Mouse (Mus musculus) E14TG2a.4 (cell line): ENCODE measurements at regions not wholly inside any gene's neighbourhood (a gene's known extent, or its start where the extent isn't known, plus 50 kb on each side); places are given as distances from the start of the nearest gene placed in this dataset.

ENCODE experiments used
- H3K27me3 ChIP-seq: 2 replicates; pipeline ENCODE4 v1.6.1; 2014; ENCODE audit warnings: low read length, control low read depth; ENCODE audit not compliant: insufficient read depth
- H3K36me3 ChIP-seq: 2 replicates; pipeline ENCODE4 v1.6.1; 2014; ENCODE audit warnings: low read length, control low read depth; ENCODE audit not compliant: insufficient read depth
- H3K4me1 ChIP-seq: replicated peaks from 2 replicates; pipeline ENCODE4 v1.6.1; 2014; ENCODE audit warnings: low read depth, low read length, control low read depth
- H3K4me3 ChIP-seq: replicated peaks from 2 replicates; pipeline ENCODE4 v1.5.1; 2014; ENCODE audit warnings: mild to moderate bottlenecking, low read length
- H3K9me3 ChIP-seq: 2 replicates; pipeline ENCODE4 v1.6.1; 2014; ENCODE audit warnings: low read length, control low read depth
- CTCF ChIP-seq: conservative IDR thresholded peaks from 2 replicates; pipeline ENCODE4 v1.5.1; 2014; ENCODE audit warnings: low read length
- NANOG ChIP-seq: IDR thresholded peaks from 2 replicates; pipeline ENCODE4 v1.6.1; 2014; ENCODE audit warnings: borderline replicate concordance, low read length, mixed read lengths
- POU5F1 ChIP-seq: IDR thresholded peaks from 2 replicates; pipeline ENCODE4 v1.6.1; 2014; ENCODE audit warnings: low read length, borderline replicate concordance

DNA sequence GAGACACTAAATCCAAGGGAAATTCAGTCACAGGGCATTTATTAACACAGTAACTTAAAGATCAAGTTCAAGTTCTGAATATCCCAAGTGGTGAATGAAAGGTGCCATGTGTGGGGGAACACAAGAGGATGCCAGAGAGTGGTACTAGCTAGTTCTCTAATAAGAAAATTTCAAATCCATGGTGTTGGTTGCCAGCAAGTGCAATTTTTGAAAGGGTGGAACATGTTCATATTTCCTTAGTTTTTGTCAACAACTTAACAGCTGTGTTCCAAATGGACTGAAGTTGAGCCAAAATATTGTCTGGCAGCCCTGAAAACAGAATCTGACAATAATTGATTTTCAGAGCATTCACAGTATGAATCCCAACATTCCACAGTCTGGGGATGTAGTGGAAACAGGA is 919.1 kb upstream of the Acvr2a start:
- no peak for TF ChIP-seq POU5F1
- TF ChIP-seq NANOG, result no peak
- no peak for TF ChIP-seq CTCF
- no peaks in the 10 kb centered on the region for H3K4me1 ChIP-seq
- no peaks in the 10 kb centered on the region for H3K9me3 ChIP-seq
- no peak overlapping the region for H3K4me3 ChIP-seq
- H3K27me3 ChIP-seq, result no peaks in the 10 kb centered on the region
- no peaks in the 10 kb centered on the region for H3K36me3 ChIP-seq

DNA sequence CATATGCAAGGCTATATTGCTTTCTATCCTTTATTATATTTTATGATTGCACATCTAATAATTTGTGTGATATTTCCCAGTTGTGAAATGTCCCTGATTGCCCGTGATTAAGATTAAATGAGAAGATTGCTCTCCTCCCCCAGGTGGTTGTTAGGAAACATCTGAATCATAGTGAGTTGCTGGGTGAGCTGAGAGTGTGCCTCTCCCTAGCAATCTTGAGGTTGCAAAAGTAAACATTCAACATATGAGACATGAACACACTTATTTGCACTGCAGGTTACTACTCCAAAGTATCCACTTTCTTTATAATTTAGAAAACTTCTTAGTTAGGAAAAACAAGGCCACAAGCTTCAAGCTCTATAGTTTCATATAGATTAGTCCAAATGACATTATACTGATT is 899.6 kb upstream of the Acvr2a start:
- no peaks in the 10 kb centered on the region for H3K36me3 ChIP-seq

DNA sequence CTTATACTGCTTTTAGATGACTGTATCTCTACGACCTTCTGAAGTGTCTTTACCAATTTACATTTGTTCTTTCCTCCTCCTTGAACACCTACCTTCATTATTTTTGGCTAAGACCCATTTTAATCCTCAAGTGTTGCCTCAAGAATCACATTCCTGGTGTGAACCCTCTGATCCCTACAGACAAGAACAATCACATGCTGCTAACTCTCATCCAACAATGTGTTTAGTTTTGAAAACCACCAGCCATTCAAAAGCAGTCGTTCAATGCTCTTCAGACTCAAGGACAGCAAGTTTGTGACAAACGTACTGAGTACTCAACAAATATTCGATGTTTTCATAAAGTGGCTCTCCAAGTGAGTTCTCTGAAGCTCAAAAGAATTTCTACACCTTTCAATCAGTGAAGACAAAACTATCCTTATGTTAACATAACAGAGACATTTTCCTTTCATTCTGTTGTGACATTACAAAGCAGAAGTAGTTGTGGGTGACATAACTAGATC is 898.9 kb upstream of the Acvr2a start:
- no peaks in the 10 kb centered on the region for H3K36me3 ChIP-seq
- H3K4me3 ChIP-seq, result no peak overlapping the region
- H3K9me3 ChIP-seq, result no peaks in the 10 kb centered on the region
- TF ChIP-seq NANOG, result no peak
- TF ChIP-seq POU5F1, result no peak
- no peak for TF ChIP-seq CTCF
- no peaks in the 10 kb centered on the region for H3K4me1 ChIP-seq
- H3K27me3 ChIP-seq, result no peaks in the 10 kb centered on the region

More for the DNA sequence above, 899.6 kb upstream of the Acvr2a start:
- Histone ChIP-seq H3K27me3 (no peaks in the 10 kb centered on the region), H3K4me3 (no peak overlapping the region), H3K9me3 (no peaks in the 10 kb centered on the region), H3K4me1 (no peaks in the 10 kb centered on the region)
- TF ChIP-seq CTCF (no peak), POU5F1 (no peak), NANOG (no peak)

DNA sequence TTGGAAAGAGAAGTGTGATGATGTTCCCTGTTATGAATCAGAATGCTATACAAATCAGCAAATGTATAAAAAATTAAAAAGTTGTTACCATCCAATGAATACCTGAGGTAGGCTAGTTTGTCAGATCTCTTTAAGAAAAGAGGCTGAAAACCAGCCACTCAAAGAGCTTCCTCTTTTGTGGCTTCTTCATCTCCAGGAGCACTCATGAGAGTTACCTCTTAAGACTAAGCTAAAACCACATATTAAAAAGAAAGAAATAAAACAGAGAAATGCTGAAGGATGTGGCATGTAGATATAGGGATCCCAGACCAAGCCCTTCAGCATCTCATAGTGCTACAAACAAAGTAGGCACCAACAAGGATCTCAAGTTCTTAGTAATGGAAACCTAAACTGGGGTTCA is 890.9 kb upstream of the Acvr2a start:
- H3K4me3 ChIP-seq, result no peak overlapping the region
- H3K9me3 ChIP-seq, result no peaks in the 10 kb centered on the region
- H3K4me1 ChIP-seq, result no peaks in the 10 kb centered on the region
- no peak for TF ChIP-seq POU5F1
- no peak for TF ChIP-seq CTCF
- TF ChIP-seq NANOG, result no peak
- no peaks in the 10 kb centered on the region for H3K27me3 ChIP-seq
- H3K36me3 ChIP-seq, result no peaks in the 10 kb centered on the region

DNA sequence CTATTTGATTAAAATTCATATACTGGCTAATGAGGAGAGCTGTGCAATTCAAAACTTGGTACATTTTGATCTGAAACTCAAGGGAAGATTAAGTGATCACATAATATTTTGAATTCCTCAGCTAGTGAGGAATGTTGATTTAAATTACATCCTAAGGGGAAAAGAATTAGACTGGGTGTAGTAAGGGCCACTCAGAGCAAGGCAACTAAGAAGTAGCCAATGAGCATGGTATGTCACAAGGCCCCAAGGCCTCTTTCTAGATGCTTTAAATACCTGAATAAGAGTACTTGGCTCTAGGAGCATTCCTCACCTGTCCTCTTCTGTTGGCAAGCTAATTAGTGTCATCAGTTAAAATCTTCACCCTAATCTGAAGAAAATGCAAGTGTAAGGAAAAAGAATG is 887.3 kb upstream of the Acvr2a start:
- Histone ChIP-seq H3K27me3 (no peaks in the 10 kb centered on the region), H3K36me3 (no peaks in the 10 kb centered on the region), H3K4me3 (no peak overlapping the region), H3K9me3 (no peaks in the 10 kb centered on the region), H3K4me1 (no peaks in the 10 kb centered on the region)
- TF ChIP-seq NANOG (no peak), POU5F1 (no peak), CTCF (no peak)

DNA sequence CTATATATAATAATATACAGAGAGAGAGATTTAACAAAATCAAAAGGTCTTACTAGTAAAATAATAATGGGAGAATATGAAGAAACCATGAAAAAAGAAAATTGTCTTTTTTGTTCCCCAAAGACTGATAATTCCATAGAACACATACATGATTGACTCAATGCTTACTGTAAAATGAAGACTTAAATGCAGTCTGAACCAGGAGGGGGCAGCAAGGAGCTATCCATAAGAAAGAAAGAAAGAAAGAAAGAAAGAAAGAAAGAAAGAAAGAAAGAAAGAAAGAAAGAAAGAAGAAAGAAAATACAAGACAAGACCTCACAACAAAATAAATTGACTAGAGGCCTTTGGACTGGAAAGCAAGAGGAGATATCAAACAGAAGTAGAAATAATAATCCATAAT is 868.8 kb upstream of the Acvr2a start:
- no peaks in the 10 kb centered on the region for H3K9me3 ChIP-seq
- no peaks in the 10 kb centered on the region for H3K36me3 ChIP-seq
- no peaks in the 10 kb centered on the region for H3K4me1 ChIP-seq
- H3K27me3 ChIP-seq, result no peaks in the 10 kb centered on the region
- no peak overlapping the region for H3K4me3 ChIP-seq
- TF ChIP-seq POU5F1, result no peak
- no peak for TF ChIP-seq CTCF
- TF ChIP-seq NANOG, result no peak

DNA sequence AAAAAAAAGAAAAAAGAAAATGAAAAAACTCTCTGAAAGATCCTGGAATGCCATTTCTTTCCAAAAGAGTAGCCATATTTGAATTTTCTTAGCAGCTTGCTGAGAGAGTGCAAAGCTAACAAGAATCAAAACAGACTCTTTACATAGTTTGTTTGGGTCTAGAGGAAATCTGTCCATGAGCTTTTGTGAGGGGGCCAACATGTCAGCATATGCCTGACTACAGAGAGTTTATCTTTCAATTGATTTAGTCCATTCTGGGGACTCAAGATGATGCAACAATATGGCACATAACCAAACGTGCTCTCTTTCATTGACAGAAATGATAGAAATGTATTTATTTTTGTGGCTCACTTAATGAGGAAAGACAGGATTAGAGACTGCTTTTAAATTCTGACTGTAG is 822.8 kb upstream of the Acvr2a start:
- TF ChIP-seq CTCF (no peak), POU5F1 (no peak), NANOG (no peak)
- Histone ChIP-seq H3K27me3 (no peaks in the 10 kb centered on the region), H3K4me3 (no peak overlapping the region), H3K4me1 (no peaks in the 10 kb centered on the region), H3K36me3 (no peaks in the 10 kb centered on the region), H3K9me3 (no peaks in the 10 kb centered on the region)

DNA sequence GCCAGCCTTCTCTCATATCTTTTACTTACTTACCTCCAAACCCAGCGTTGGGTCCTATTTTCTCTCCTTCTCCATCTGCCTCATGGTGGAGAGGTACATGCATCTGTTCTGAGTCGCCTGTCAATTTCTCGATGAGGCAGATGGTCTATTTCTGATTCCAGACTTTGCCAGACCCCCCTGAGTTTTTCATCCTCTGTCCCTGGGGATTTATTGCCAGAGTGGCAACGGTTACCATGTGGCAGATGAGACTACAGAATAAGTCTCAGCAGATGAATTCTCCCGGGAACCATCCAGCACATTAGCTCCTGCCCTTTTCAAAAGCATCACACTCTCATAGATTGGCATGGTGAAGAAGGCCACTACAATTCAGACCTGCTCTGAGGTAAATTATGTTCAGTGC is 819.7 kb upstream of the Acvr2a start:
- Histone ChIP-seq H3K9me3 (no peaks in the 10 kb centered on the region), H3K4me1 (no peaks in the 10 kb centered on the region), H3K36me3 (no peaks in the 10 kb centered on the region), H3K27me3 (no peaks in the 10 kb centered on the region), H3K4me3 (no peak overlapping the region)
- no peak for TF ChIP-seq POU5F1
- no peak for TF ChIP-seq CTCF

DNA sequence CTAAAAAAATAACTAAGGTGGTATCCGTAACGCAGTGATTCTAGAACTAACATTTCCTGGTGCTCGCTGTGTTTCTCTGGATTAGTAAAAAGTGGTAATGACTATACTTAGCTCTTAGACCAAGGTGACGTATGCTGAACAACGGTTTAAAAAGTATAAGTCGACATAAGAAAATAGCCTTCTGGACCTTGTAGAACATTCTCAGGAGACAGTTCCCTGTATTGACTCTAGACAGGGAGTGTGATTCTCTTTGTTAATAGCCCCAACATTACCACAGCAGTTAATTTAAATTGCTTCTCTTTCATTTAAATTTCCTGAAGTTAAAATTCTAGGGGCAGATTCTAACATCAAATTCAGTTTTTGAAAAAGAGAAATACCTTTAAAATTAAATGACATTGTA is 812.7 kb upstream of the Acvr2a start:
- Histone ChIP-seq H3K4me3 (no peak overlapping the region), H3K36me3 (no peaks in the 10 kb centered on the region), H3K4me1 (no peaks in the 10 kb centered on the region), H3K9me3 (no peaks in the 10 kb centered on the region), H3K27me3 (no peaks in the 10 kb centered on the region)
- TF ChIP-seq POU5F1 (no peak), NANOG (no peak), CTCF (no peak)
